ENCODE assay signal across 8 mouse cellular contexts in genomic region chr15:31447121-31447520, GRCm38 (mm10). TPM values are rescaled to one million over a fixed set of nuclear protein-coding genes. Genes with fewer than 3 reads are reported as not detected.
DNase-seq lines count a peak whose midpoint lies in the region; ATAC-seq and TF ChIP-seq lines count a peak whose summit lies in the region.

No protein-coding gene starts in this region.

- H3K9me3 ChIP-seq in liver, postnatal 0 days (ENCODE audit: low read length), result no peaks in the 10 kb centered on the region
- H3K9me3 ChIP-seq in liver, embryonic 11.5 days (ENCODE audit: control insufficient read depth, low read length), result no peaks in the 10 kb centered on the region
- no peaks in the 10 kb centered on the region for H3K9me3 ChIP-seq in forebrain, embryonic 12.5 days
- no peaks in the 10 kb centered on the region for H3K9me3 ChIP-seq in hindbrain, postnatal 0 days (ENCODE audit: low read length)
- no peaks in the 10 kb centered on the region for H3K9me3 ChIP-seq in limb, embryonic 11.5 days (ENCODE audit: control insufficient read depth, low read length)

- H3K4me3 ChIP-seq in liver, postnatal 0 days (ENCODE audit: low read depth, low read length), result no peak overlapping the region
- H3K4me3 ChIP-seq in liver, embryonic 11.5 days (ENCODE audit: low read depth, low read length), result no peak overlapping the region
- no peak overlapping the region for H3K4me3 ChIP-seq in forebrain, embryonic 12.5 days (replicated peaks)
- H3K4me3 ChIP-seq in hindbrain, postnatal 0 days (ENCODE audit: low read length), result no peak overlapping the region
- no peak overlapping the region for H3K4me3 ChIP-seq in limb, embryonic 11.5 days (ENCODE audit: low read depth, low read length)

- no peak for TF ChIP-seq EP300 in liver, postnatal 0 days (IDR thresholded peaks at IDR 0.05; ENCODE audit: low read depth)

- H3K27me3 ChIP-seq in liver, postnatal 0 days (ENCODE audit: insufficient read depth, low read length), result no peaks in the 10 kb centered on the region
- H3K27me3 ChIP-seq in liver, embryonic 11.5 days (replicated peaks; ENCODE audit: control insufficient read depth, insufficient read depth, low read length), result no peaks in the 10 kb centered on the region
- no peaks in the 10 kb centered on the region for H3K27me3 ChIP-seq in forebrain, embryonic 12.5 days
- no peaks in the 10 kb centered on the region for H3K27me3 ChIP-seq in hindbrain, postnatal 0 days (ENCODE audit: insufficient read depth, low read length)
- H3K27me3 ChIP-seq in limb, embryonic 11.5 days (ENCODE audit: control insufficient read depth, insufficient read depth, low read length), result no peaks in the 10 kb centered on the region

- H3K27ac ChIP-seq in liver, postnatal 0 days (ENCODE audit: low read depth), result no peak overlapping the region
- no peak overlapping the region for H3K27ac ChIP-seq in liver, embryonic 11.5 days (ENCODE audit: low read depth, low read length)
- H3K27ac ChIP-seq in forebrain, embryonic 12.5 days, result no peak overlapping the region
- H3K27ac ChIP-seq in hindbrain, postnatal 0 days, result no peak overlapping the region
- H3K27ac ChIP-seq in limb, embryonic 11.5 days (replicated peaks; ENCODE audit: low read depth, low read length), result no peak overlapping the region

- no peaks in the 10 kb centered on the region for H3K36me3 ChIP-seq in liver, postnatal 0 days (replicated peaks; ENCODE audit: insufficient read depth, low read length)
- no peaks in the 10 kb centered on the region for H3K36me3 ChIP-seq in liver, embryonic 11.5 days (ENCODE audit: control insufficient read depth, insufficient read depth, low read length)
- no peaks in the 10 kb centered on the region for H3K36me3 ChIP-seq in forebrain, embryonic 12.5 days (replicated peaks)
- H3K36me3 ChIP-seq in hindbrain, postnatal 0 days (ENCODE audit: insufficient read depth, low read length), result no peaks in the 10 kb centered on the region
- no peaks in the 10 kb centered on the region for H3K36me3 ChIP-seq in limb, embryonic 11.5 days (ENCODE audit: control insufficient read depth, insufficient read depth, low read length)

- ATAC-seq in liver, postnatal 0 days, result no peak; the same call in 1 of the 2 replicates
- no peak for ATAC-seq in liver, embryonic 11.5 days (replicated peaks; ENCODE audit: low FRiP score)
- ATAC-seq in forebrain, embryonic 12.5 days (ENCODE audit: low FRiP score), result 0 out of 2 replicates have a peak, but pooled peaks have one; percentile 55
- ATAC-seq in hindbrain, postnatal 0 days, result peak; percentile 68
- ATAC-seq in limb, embryonic 11.5 days (ENCODE audit: insufficient number of reproducible peaks, low FRiP score, low TSS enrichment, low read depth), result no peak
- ATAC-seq in neutrophil, adult 5-6 weeks (ENCODE audit: extremely low read depth, insufficient number of reproducible peaks, low FRiP score, poor library complexity, severe bottlenecking), result peak; percentile 68

- peak; percentile 32 for DNase-seq in liver, postnatal 0 days
- no peak for DNase-seq in liver, embryonic 11.5 days (ENCODE audit: low spot score)
- peak; percentile 66 for DNase-seq in ZHBTc4 (ENCODE audit: low read depth, low spot score)
- peak; percentile 88 for DNase-seq in hindbrain, postnatal 0 days (ENCODE audit: low spot score)
- DNase-seq in limb, embryonic 11.5 days (ENCODE audit: low spot score), result peak; percentile 42
- no peak for DNase-seq in gastrocnemius, postnatal 4 days (ENCODE audit: low spot score in 2 of 2)

- no peak overlapping the region for H3K9ac ChIP-seq in liver, postnatal 0 days (replicated peaks)
- H3K9ac ChIP-seq in liver, embryonic 11.5 days (ENCODE audit: low read depth, low read length), result no peak overlapping the region
- H3K9ac ChIP-seq in forebrain, embryonic 12.5 days, result no peak overlapping the region
- H3K9ac ChIP-seq in hindbrain, postnatal 0 days (replicated peaks; ENCODE audit: low read length), result no peak overlapping the region
- H3K9ac ChIP-seq in limb, embryonic 11.5 days (ENCODE audit: low read length), result no peak overlapping the region

- H3K4me2 ChIP-seq in liver, postnatal 0 days (ENCODE audit: low read depth, low read length), result no peak overlapping the region
- H3K4me2 ChIP-seq in liver, embryonic 11.5 days, result no peak overlapping the region
- H3K4me2 ChIP-seq in forebrain, embryonic 12.5 days, result no peak overlapping the region
- H3K4me2 ChIP-seq in hindbrain, postnatal 0 days (ENCODE audit: low read depth, low read length), result 0 out of 2 replicates have a peak overlapping the region, but pooled peaks have one; percentile 13
- H3K4me2 ChIP-seq in limb, embryonic 11.5 days (ENCODE audit: low read depth, severe bottlenecking), result no peak overlapping the region

- TF ChIP-seq CTCF in liver, postnatal 0 days (IDR thresholded peaks at IDR 0.05; ENCODE audit: low read depth), result peak; percentile 81
- peak; percentile 89 for TF ChIP-seq CTCF in hindbrain, postnatal 0 days (IDR thresholded peaks at IDR 0.05; ENCODE audit: low read depth)

- 38% methylated on average over 7 of the region's 7 CpGs for WGBS in liver, postnatal 0 days (ENCODE audit: insufficient replicate concordance)
- 50% methylated on average over 7 of the region's 7 CpGs for whole genome bisulfite sequencing in liver, embryonic 11.5 days
- WGBS in forebrain, embryonic 12.5 days, result 46% methylated on average over 7 of the region's 7 CpGs
- WGBS in hindbrain, postnatal 0 days, result 37% methylated on average over 7 of the region's 7 CpGs
- 53% methylated on average over 7 of the region's 7 CpGs for WGBS in limb, embryonic 11.5 days

- H3K4me1 ChIP-seq in liver, postnatal 0 days (ENCODE audit: insufficient read depth), result peaks cover 12% of the 10 kb centered on the region
- peaks cover 6% of the 10 kb centered on the region for H3K4me1 ChIP-seq in liver, embryonic 11.5 days (replicated peaks; ENCODE audit: control insufficient read depth, insufficient read depth, low read length)
- no peaks in the 10 kb centered on the region for H3K4me1 ChIP-seq in forebrain, embryonic 12.5 days
- no peaks in the 10 kb centered on the region for H3K4me1 ChIP-seq in hindbrain, postnatal 0 days (ENCODE audit: insufficient read depth, low read length)
- H3K4me1 ChIP-seq in limb, embryonic 11.5 days (ENCODE audit: control insufficient read depth, insufficient read depth, low read length), result peaks cover 3% of the 10 kb centered on the region; the same call in 1 of the 2 replicates

RNA-seq across cellular contexts. Expression of gene Ropn1l, which starts 6.4 kb away (rescaled TPM):
- 7.9 and 9.8 TPM in 2 replicates for polyA plus RNA-seq in liver, postnatal 0 days (2015; fragmentation: Nextera tagmentation; extraction: Ambion mirVana)
- polyA plus RNA-seq in liver, embryonic 11.5 days (2014; fragmentation: Nextera tagmentation; extraction: Ambion mirVana), result 3.0 and 3.1 TPM in 2 replicates
- 2.1 and 2.3 TPM in 2 replicates for polyA plus RNA-seq in forebrain, embryonic 12.5 days (2016; fragmentation: Nextera tagmentation; extraction: Ambion mirVana)
- 0.68 and 0.73 TPM in 2 replicates for total RNA-seq in hindbrain, postnatal 0 days (2014; rRNA removed)
- 3.4 and 3.7 TPM in 2 replicates for polyA plus RNA-seq in hindbrain, postnatal 0 days (2015; fragmentation: Nextera tagmentation; extraction: Ambion mirVana)
- 3.3 and 3.5 TPM in 2 replicates for polyA plus RNA-seq in limb, embryonic 11.5 days (2014; fragmentation: Nextera tagmentation; extraction: Ambion mirVana)
- total RNA-seq in neutrophil, adult 5-6 weeks (2017), result 0.70 TPM in 1 of 2 replicates, not detected in the other
- under 1 TPM; 0.39 to 0.57 TPM for total RNA-seq in gastrocnemius, postnatal 4 days (2021)

Comparison
In these comparisons a context has a peak if more than half of its experiments do, and no peak if none do; other contexts are left out.
1. DNase-seq: peak in liver, postnatal 0 days (single experiment), ZHBTc4 (single experiment), hindbrain, postnatal 0 days (single experiment) and limb, embryonic 11.5 days (single experiment); none in liver, embryonic 11.5 days (single experiment) and gastrocnemius, postnatal 4 days (0 of 2).
2. ATAC-seq: peak in forebrain, embryonic 12.5 days (single experiment), hindbrain, postnatal 0 days (single experiment) and neutrophil, adult 5-6 weeks (single experiment); none in liver, postnatal 0 days (single experiment), liver, embryonic 11.5 days (single experiment) and limb, embryonic 11.5 days (single experiment).